Mouse (Mus musculus): Measurements from ENCODE around the gene Tex264. TPM values are rescaled to one million over a fixed set of nuclear protein-coding genes. Genes with fewer than 3 reads are reported as not detected.
A peak's percentile ranks its signal among the peaks of the same experiment; 100 is the strongest.

Tex264 gene
- 100 to 1,000 TPM; 123 to 161 (median 141) TPM for total RNA-seq (2022)

GRCm38 (mm10) chr9:106685249-106686101, at the start of gene Tex264:
TSS of gene Tex264 (minus strand) at chr9:106685927.
- peak; percentile 88 for DNase-seq

- DNase-seq, result no peak
These were observed 48.0 kb upstream of the Tex264 start for GRCm38 (mm10) chr9:106733690-106734089.

GRCm38 (mm10) chr9:106729416-106729815, 43.7 kb upstream of the Tex264 start:
- no peak for DNase-seq

- DNase-seq, result no peak
These were observed 41.2 kb upstream of the Tex264 start for GRCm38 (mm10) chr9:106726891-106727290.

GRCm38 (mm10) chr9:106725435-106725834, 39.7 kb upstream of the Tex264 start:
- no peak for DNase-seq

- DNase-seq, result no peak
These were observed 39.1 kb upstream of the Tex264 start for GRCm38 (mm10) chr9:106724864-106725263.

- DNase-seq, result no peak
These were observed 31.0 kb upstream of the Tex264 start for GRCm38 (mm10) chr9:106716729-106717128.

- DNase-seq, result no peak
These were observed 30.5 kb upstream of the Tex264 start for GRCm38 (mm10) chr9:106716232-106716631.

- DNase-seq, result peak; percentile 55
These were observed 26.7 kb upstream of the Tex264 start for GRCm38 (mm10) chr9:106712470-106712869.

GRCm38 (mm10) chr9:106692973-106693481, 7.3 kb upstream of the Tex264 start:
- no peak for DNase-seq

- DNase-seq, result no peak
These were observed 3.1 kb upstream of the Tex264 start for GRCm38 (mm10) chr9:106688834-106689233.

- DNase-seq, result peak; percentile 63
These were observed 1.4 kb upstream of the Tex264 start for GRCm38 (mm10) chr9:106686983-106687650.

- DNase-seq, result no peak
These were observed 844 bp downstream of the Tex264 start for GRCm38 (mm10) chr9:106684918-106685248.

GRCm38 (mm10) chr9:106684093-106684872, 1.4 kb downstream of the Tex264 start:
- DNase-seq, result no peak

GRCm38 (mm10) chr9:106681026-106681425, 4.7 kb downstream of the Tex264 start:
- no peak for DNase-seq

- peak; percentile 50 for DNase-seq
These were observed 7.5 kb downstream of the Tex264 start for GRCm38 (mm10) chr9:106678242-106678641.

- DNase-seq, result no peak
These were observed 8.0 kb downstream of the Tex264 start for GRCm38 (mm10) chr9:106677702-106678101.

- DNase-seq, result no peak
These were observed 9.2 kb downstream of the Tex264 start for GRCm38 (mm10) chr9:106676571-106676970.

- DNase-seq, result no peak
These were observed 9.8 kb downstream of the Tex264 start for GRCm38 (mm10) chr9:106675965-106676364.

GRCm38 (mm10) chr9:106675480-106675879, 10.2 kb downstream of the Tex264 start:
- DNase-seq, result peak; percentile 64

GRCm38 (mm10) chr9:106673860-106674259, 11.9 kb downstream of the Tex264 start:
- DNase-seq, result no peak

- DNase-seq, result no peak
These were observed 20.9 kb downstream of the Tex264 start for GRCm38 (mm10) chr9:106664856-106665255.

- no peak for DNase-seq
These were observed 21.3 kb downstream of the Tex264 start for GRCm38 (mm10) chr9:106664433-106664832.

Measured in adrenal gland, adult 8-10 months (tissue).